Mouse (Mus musculus) thymus, adult 2 months (tissue): Measurements from ENCODE around the gene Gpr162.

Experiments used
- CTCF ChIP-seq: fragments of 200-500 bp; IDR thresholded peaks from 2 replicates; pipeline ENCODE4 v1.5.1; 2012; ENCODE audit warnings: mild to moderate bottlenecking, control low read depth, low read length, moderate library complexity, borderline replicate concordance; ENCODE audit not compliant: control insufficient read depth, poor library complexity, insufficient read depth; ENCODE audit errors: extremely low read depth
- POLR2A ChIP-seq: fragments of 200-500 bp; IDR thresholded peaks from 2 replicates; pipeline ENCODE4 v1.6.1; 2012; ENCODE audit warnings: mild to moderate bottlenecking, low read length, control low read depth, moderate library complexity; ENCODE audit not compliant: control insufficient read depth, poor library complexity, insufficient read depth; ENCODE audit errors: extremely low read depth

DNA sequence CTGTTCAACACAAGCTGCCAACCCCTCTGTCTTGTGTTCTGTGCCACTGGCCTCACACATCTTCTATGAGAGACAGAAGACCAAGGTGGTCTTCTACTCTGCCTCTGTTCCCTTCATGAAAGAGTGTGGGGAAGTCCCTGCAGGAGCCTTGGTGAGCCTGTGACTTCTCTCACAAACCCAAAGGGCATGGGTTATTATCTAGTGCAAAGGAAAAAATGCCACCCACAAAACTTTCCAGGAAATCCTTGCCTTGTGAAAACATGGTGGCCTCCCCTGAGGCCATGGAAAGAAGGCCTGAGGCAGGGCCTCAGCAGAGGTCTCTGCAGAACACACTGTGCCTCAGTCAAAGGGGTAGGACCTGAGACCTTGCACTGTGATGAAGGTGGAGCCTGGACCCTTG, 38.1 kb upstream of the Gpr162 start:
- TF ChIP-seq CTCF: no peak
- no peak for TF ChIP-seq POLR2A
